Mouse (Mus musculus): ENCODE measurements around the gene Tmem38b. TPM values are rescaled to one million over a fixed set of nuclear protein-coding genes. Genes with fewer than 3 reads are reported as not detected.

Tmem38b gene
- total and polyA plus RNA-seq, 3 experiments = 3.1 to 5.9 TPM; not detected in 1

GRCm38 (mm10) chr4:53824831-53825230 lies 1.0 kb upstream of the Tmem38b start:
- H3K79me2 ChIP-seq (ENCODE audit: control insufficient read depth, insufficient read depth, low read length, poor library complexity) = peaks cover 2% of the 10 kb centered on the region
- TF ChIP-seq RAD21 (IDR thresholded peaks at IDR 0.05; ENCODE audit: low read depth, low read length) (no peak), ZKSCAN1 (IDR thresholded peaks at IDR 0.05; ENCODE audit: low read depth, low read length) (no peak), POLR2AphosphoS2 (IDR thresholded peaks at IDR 0.05; ENCODE audit: low read length) (no peak), CTCF (IDR thresholded peaks at IDR 0.05 in 2 of 3, conservative IDR thresholded peaks at IDR 0.05 in 1 of 3; ENCODE audit: control insufficient read depth in 1 of 3, insufficient read depth in 1 of 3, low read depth in 2 of 3, low read length in 3 of 3, poor library complexity in 1 of 3, severe bottlenecking in 1 of 3) (no peak), TBP (IDR thresholded peaks at IDR 0.05; ENCODE audit: low read depth, low read length) (no peak), MYB (IDR thresholded peaks at IDR 0.05; ENCODE audit: low read depth, low read length) (no peak), MAZ (IDR thresholded peaks at IDR 0.05; ENCODE audit: low read depth, low read length) (no peak), NELFE (IDR thresholded peaks at IDR 0.05; ENCODE audit: low read depth, low read length) (no peak)

DNA sequence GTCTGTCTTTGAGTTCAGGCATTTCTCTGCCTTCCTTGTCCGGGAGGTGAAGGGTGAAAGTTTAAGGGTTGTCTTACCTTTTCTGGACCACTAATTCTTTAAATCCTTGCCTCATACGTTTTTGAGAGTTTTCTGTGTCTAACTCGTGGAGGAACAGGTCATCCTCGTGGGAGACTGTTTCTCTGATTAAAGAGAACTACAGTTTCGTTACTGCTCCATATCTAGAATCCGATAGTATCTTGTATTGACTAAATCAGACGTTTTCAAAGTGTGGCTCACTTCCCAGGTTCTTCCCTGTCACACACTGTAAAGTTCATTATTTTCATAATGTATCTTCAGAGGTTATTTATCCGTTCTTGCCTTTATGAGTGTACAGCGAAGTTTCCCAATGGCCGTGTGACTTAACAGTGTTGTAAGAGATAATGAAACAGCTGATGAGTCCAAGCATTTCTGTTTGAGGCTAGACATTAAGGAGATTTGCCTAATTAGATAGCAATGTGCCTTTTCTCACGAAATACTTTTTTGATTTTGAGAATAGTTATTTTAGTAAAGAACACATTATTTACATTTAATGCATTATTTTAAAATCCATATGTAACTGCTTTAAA lies 900 bp downstream of the Tmem38b start:
- Histone ChIP-seq H3K79me2 (ENCODE audit: control insufficient read depth, insufficient read depth, low read length, poor library complexity) (peaks cover 4% of the 10 kb centered on the region), H3K4me1 (ENCODE audit: control insufficient read depth in 1 of 2, insufficient read depth in 2 of 2, low read length in 2 of 2) (peaks cover 5 to 6% of the 10 kb centered on the region in 2 experiments; a peak in 3 of 4 replicates), H3K9ac (ENCODE audit: control insufficient read depth, low read depth, low read length, poor library complexity, severe bottlenecking) (peak overlapping the region; percentile 74), H3K9me3 (replicated peaks; ENCODE audit: insufficient read depth, low read length) (no peaks in the 10 kb centered on the region), H3K4me3 (ENCODE audit: control insufficient read depth in 1 of 2, insufficient read depth in 1 of 2, low read depth in 2 of 2, low read length in 2 of 2) (peak overlapping the region; percentile 97 to 100), H3K36me3 (ENCODE audit: control insufficient read depth in 1 of 2, insufficient read depth in 2 of 2, low read length in 2 of 2) (peaks cover 0 to 6% of the 10 kb centered on the region in 2 experiments; a peak in 2 of 4 replicates), H3K27me3 (ENCODE audit: control insufficient read depth in 1 of 2, insufficient read depth in 2 of 2, low read length in 2 of 2) (no peaks in the 10 kb centered on the region; a peak in 1 of 4 replicates), H3K27ac (ENCODE audit: control insufficient read depth, low read depth, low read length) (peak overlapping the region; percentile 49)
- TF ChIP-seq ETS1 (IDR thresholded peaks at IDR 0.05; ENCODE audit: low read depth, low read length) = peak; percentile 93
- no peak for TF ChIP-seq RAD21 (IDR thresholded peaks at IDR 0.05; ENCODE audit: low read depth, low read length)
- TF ChIP-seq ZNF384 (IDR thresholded peaks at IDR 0.05; ENCODE audit: low read depth, low read length) = no peak
- peak; percentile 62 for TF ChIP-seq SIN3A (IDR thresholded peaks at IDR 0.05; ENCODE audit: low read length)
- peak; percentile 73 for TF ChIP-seq GATA1 (IDR thresholded peaks at IDR 0.05; ENCODE audit: low read depth, low read length)
- TF ChIP-seq EP300 (IDR thresholded peaks at IDR 0.05; ENCODE audit: low read depth in 1 of 2, low read length in 2 of 2) = peak; percentile 31 to 63; a peak in 3 of 4 replicates
- 0 out of 2 replicates have a peak, but pooled peaks have one; percentile 60 for TF ChIP-seq RCOR1 (IDR thresholded peaks at IDR 0.05; ENCODE audit: low read depth, low read length)
- TF ChIP-seq BHLHE40 (IDR thresholded peaks at IDR 0.05; ENCODE audit: borderline replicate concordance, low read depth, low read length) = peak; percentile 25; the same call in 1 of the 2 replicates
- 0 out of 2 replicates have a peak, but pooled peaks have one; percentile 13 for TF ChIP-seq MYB (IDR thresholded peaks at IDR 0.05; ENCODE audit: low read depth, low read length)
- TF ChIP-seq TCF12 (IDR thresholded peaks at IDR 0.05; ENCODE audit: low read depth, low read length) = no peak
- DNase-seq (ENCODE audit: low read depth, low spot score) = peak; percentile 70

More at GRCm38 (mm10) chr4:53824831-53825230, 1.0 kb upstream of the Tmem38b start:
- no peaks in the 10 kb centered on the region; a peak in 1 of 4 replicates for H3K27me3 ChIP-seq (ENCODE audit: control insufficient read depth in 1 of 2, insufficient read depth in 2 of 2, low read length in 2 of 2)
- no peaks in the 10 kb centered on the region for H3K9me3 ChIP-seq (replicated peaks; ENCODE audit: insufficient read depth, low read length)
- no peak overlapping the region for H3K4me3 ChIP-seq (ENCODE audit: control insufficient read depth in 1 of 2, insufficient read depth in 1 of 2, low read depth in 2 of 2, low read length in 2 of 2)
- H3K4me1 ChIP-seq (ENCODE audit: control insufficient read depth in 1 of 2, insufficient read depth in 2 of 2, low read length in 2 of 2) = peaks cover 5 to 6% of the 10 kb centered on the region in 2 experiments
- no peak for DNase-seq (ENCODE audit: low read depth, low spot score)
- no peak overlapping the region for H3K9ac ChIP-seq (ENCODE audit: control insufficient read depth, low read depth, low read length, poor library complexity, severe bottlenecking)
- peaks cover 0 to 6% of the 10 kb centered on the region in 2 experiments; a peak in 2 of 4 replicates for H3K36me3 ChIP-seq (ENCODE audit: control insufficient read depth in 1 of 2, insufficient read depth in 2 of 2, low read length in 2 of 2)
- H3K27ac ChIP-seq (ENCODE audit: control insufficient read depth, low read depth, low read length) = no peak overlapping the region

Measured in MEL (cell line).